8 mouse cellular contexts compared by ENCODE assay signal in the genomic region with DNA sequence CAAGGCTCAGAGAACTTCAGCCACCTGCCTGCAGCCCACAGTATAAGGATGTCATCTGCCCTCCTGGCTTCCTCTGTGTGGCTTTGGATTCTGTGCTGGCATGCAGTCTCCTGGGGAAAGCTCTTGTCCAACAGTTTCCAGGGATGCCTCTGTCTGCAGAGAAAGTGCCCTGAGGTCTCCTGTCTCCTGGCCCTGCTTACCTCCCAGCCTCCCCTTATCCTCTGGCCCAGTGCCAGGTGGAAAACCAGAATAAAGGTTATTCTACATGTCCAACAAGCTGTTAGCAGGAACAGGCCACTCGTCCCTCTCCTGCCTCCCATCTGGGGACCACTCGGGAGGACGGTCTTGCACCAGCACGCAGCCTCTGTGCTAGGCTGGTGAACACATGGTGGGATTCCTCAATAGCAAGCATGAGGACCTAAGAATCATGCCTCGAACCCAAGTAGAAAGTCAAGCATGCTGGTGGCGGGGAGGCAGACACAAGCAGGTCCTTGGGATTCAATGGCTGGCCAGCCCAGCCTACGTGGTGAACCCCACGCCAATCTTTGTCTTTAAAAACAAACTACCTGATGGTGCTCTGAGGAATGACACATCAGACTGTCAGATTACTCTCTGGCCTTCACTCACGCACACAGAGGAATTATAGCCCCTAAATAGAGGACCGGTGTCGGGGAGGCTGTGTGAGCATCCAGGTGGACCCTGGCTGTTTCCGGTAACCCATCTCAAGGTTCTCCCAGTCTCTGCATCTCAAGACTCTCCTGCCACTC.
DNase-seq lines count a peak whose midpoint lies in the region; ATAC-seq and TF ChIP-seq lines count a peak whose summit lies in the region.
"Had no signal": no experiment of that assay in that cellular context is flagged by ENCODE, and none has a peak within 500 bp of the region (broad histone marks: within the 10 kb centered on the region; RNA-seq: fewer than 3 reads in every experiment).

No protein-coding gene starts in this region.

- 82% methylated on average over 12 of the region's 12 CpGs for WGBS in intestine, embryonic 14.5 days
- WGBS in intestine, postnatal 0 days, result 78% methylated on average over 12 of the region's 12 CpGs
- 75% methylated on average over 12 of the region's 12 CpGs for WGBS in hindbrain, postnatal 0 days

- no peak for TF ChIP-seq CTCF in intestine, postnatal 0 days (IDR thresholded peaks at IDR 0.05; ENCODE audit: low read depth)
- TF ChIP-seq CTCF in hindbrain, postnatal 0 days (IDR thresholded peaks at IDR 0.05; ENCODE audit: low read depth), result no peak

- no peak overlapping the region for H3K9ac ChIP-seq in intestine, embryonic 14.5 days (ENCODE audit: low read length)
- no peak overlapping the region for H3K9ac ChIP-seq in intestine, postnatal 0 days (ENCODE audit: low read depth, low read length)
- no peak overlapping the region; the same call in 1 of the 2 replicates for H3K9ac ChIP-seq in hindbrain, postnatal 0 days (replicated peaks; ENCODE audit: low read length)

- H3K27me3 ChIP-seq in intestine, embryonic 14.5 days (replicated peaks; ENCODE audit: control insufficient read depth, insufficient read depth, low read length), result no peaks in the 10 kb centered on the region
- H3K27me3 ChIP-seq in intestine, postnatal 0 days (replicated peaks; ENCODE audit: control insufficient read depth, insufficient read depth, low read length), result no peaks in the 10 kb centered on the region
- no peaks in the 10 kb centered on the region for H3K27me3 ChIP-seq in hindbrain, postnatal 0 days (ENCODE audit: insufficient read depth, low read length)

- ATAC-seq in intestine, embryonic 14.5 days (replicated peaks; ENCODE audit: low FRiP score, low TSS enrichment, low read depth), result no peak
- no peak for ATAC-seq in intestine, postnatal 0 days
- ATAC-seq in hindbrain, postnatal 0 days, result no peak

- no peak overlapping the region for H3K4me2 ChIP-seq in intestine, embryonic 14.5 days (ENCODE audit: low read length)
- H3K4me2 ChIP-seq in intestine, postnatal 0 days (replicated peaks; ENCODE audit: low read depth), result no peak overlapping the region
- H3K4me2 ChIP-seq in hindbrain, postnatal 0 days (ENCODE audit: low read depth, low read length), result no peak overlapping the region

- peak overlapping the region; percentile 86 for H3K27ac ChIP-seq in intestine, embryonic 14.5 days (ENCODE audit: low read depth)
- H3K27ac ChIP-seq in intestine, postnatal 0 days (ENCODE audit: low read depth, low read length), result no peak overlapping the region; the same call in 1 of the 2 replicates
- peak overlapping the region; percentile 48 for H3K27ac ChIP-seq in hindbrain, postnatal 0 days

- peaks cover 77% of the 10 kb centered on the region for H3K4me1 ChIP-seq in intestine, embryonic 14.5 days (replicated peaks; ENCODE audit: control insufficient read depth, insufficient read depth, low read length)
- peaks cover 45% of the 10 kb centered on the region for H3K4me1 ChIP-seq in intestine, postnatal 0 days (replicated peaks; ENCODE audit: control insufficient read depth, insufficient read depth, low read length)
- peaks cover 35% of the 10 kb centered on the region for H3K4me1 ChIP-seq in hindbrain, postnatal 0 days (ENCODE audit: insufficient read depth, low read length)

- no peaks in the 10 kb centered on the region for H3K36me3 ChIP-seq in intestine, embryonic 14.5 days (ENCODE audit: control insufficient read depth, insufficient read depth, low read length)
- no peaks in the 10 kb centered on the region; the same call in 1 of the 2 replicates for H3K36me3 ChIP-seq in intestine, postnatal 0 days (ENCODE audit: control insufficient read depth, insufficient read depth)
- H3K36me3 ChIP-seq in hindbrain, postnatal 0 days (ENCODE audit: insufficient read depth, low read length), result no peaks in the 10 kb centered on the region

- no peaks in the 10 kb centered on the region for H3K9me3 ChIP-seq in intestine, embryonic 14.5 days (ENCODE audit: control insufficient read depth, low read length)
- H3K9me3 ChIP-seq in intestine, postnatal 0 days (ENCODE audit: control insufficient read depth), result no peaks in the 10 kb centered on the region
- no peaks in the 10 kb centered on the region for H3K9me3 ChIP-seq in hindbrain, postnatal 0 days (ENCODE audit: low read length)

- no peak for DNase-seq in intestine, embryonic 14.5 days (ENCODE audit: low spot score)
- peak; percentile 37 for DNase-seq in 3T3-L1 (ENCODE audit: low read depth, low spot score)
- DNase-seq in CD4-positive helper T cell, adult 2 months (ENCODE audit: low read depth, low spot score), result peak; percentile 6
- no peak for DNase-seq in hindbrain, postnatal 0 days (ENCODE audit: low spot score)
- no peak for DNase-seq in urinary bladder, postnatal 4 days (ENCODE audit: low spot score in 2 of 2)
- no peak for DNase-seq in T-cell, adult 2 months (ENCODE audit: low spot score)

- H3K4me3 ChIP-seq in intestine, embryonic 14.5 days (ENCODE audit: low read depth, low read length), result no peak overlapping the region
- H3K4me3 ChIP-seq in intestine, postnatal 0 days (ENCODE audit: low read depth, low read length), result no peak overlapping the region
- no peak overlapping the region for H3K4me3 ChIP-seq in hindbrain, postnatal 0 days (ENCODE audit: low read length)
- H3K4me3 ChIP-seq: erythroblast, embryonic 14.5 days had no signal

Comparison
In these comparisons a context has a peak if more than half of its experiments do, and no peak if none do; other contexts are left out.
1. DNase-seq: peak in 3T3-L1 (single experiment) and CD4-positive helper T cell, adult 2 months (single experiment); none in intestine, embryonic 14.5 days (single experiment), hindbrain, postnatal 0 days (single experiment), urinary bladder, postnatal 4 days (0 of 2) and T-cell, adult 2 months (single experiment).